Mouse (Mus musculus) inflammation-experienced regulatory T-cells, adult 16 weeks (primary cell): Measurements from ENCODE around the gene Cald1. TPM values are rescaled to one million over a fixed set of nuclear protein-coding genes. Genes with fewer than 3 reads are reported as not detected.

ENCODE experiments used
- polyA plus RNA-seq: library from polyadenylated mRNA; unstranded; fragments of 100-300 nt; shearing (Covaris generic); gene quantifications from one replicate; pipeline ENCODE4 v1.2.1, GENCODE M21; 2017

Cald1 gene
- 0.54 TPM for polyA plus RNA-seq

GRCm38 (mm10) chr6:34598121-34599065, at the start of gene Cald1:
TSS of gene Cald1 (plus strand) at chr6:34598500.

GRCm38 (mm10) chr6:34780231-34780942, 182.1 kb downstream of the Cald1 start, which contains the start of gene Agbl3:
TSS of gene Agbl3 (plus strand) at chr6:34780432.

Other genes with a start within 250 kb of the Cald1 start
- gene Akr1b8, start 244.4 kb upstream of the Cald1 start, polyA plus RNA-seq: 0.37 TPM
- 71.0 TPM for gene Akr1b10, start 214.3 kb upstream of the Cald1 start, polyA plus RNA-seq
- gene Akr1b7, start 186.2 kb upstream of the Cald1 start, polyA plus RNA-seq: 0.61 TPM
- 35.4 TPM for gene Bpgm, start 122.3 kb upstream of the Cald1 start, polyA plus RNA-seq
- 1.5 TPM for gene Agbl3, start 181.9 kb downstream of the Cald1 start, polyA plus RNA-seq